Mouse (Mus musculus) erythroblast, embryonic 14.5 days (primary cell): ENCODE data around the gene Dlg2. TPM values are rescaled to one million over a fixed set of nuclear protein-coding genes. Genes with fewer than 3 reads are reported as not detected.
"Not testable (repeated sequence)": the region's sequence is repeated elsewhere in the genome, so short reads cannot be mapped to it uniquely, and the experiment has no call there.

Source experiments
- H3K27me3 ChIP-seq: 2 replicates; pipeline ENCODE4 v1.6.1; 2012; ENCODE audit warnings: inconsistent platforms; ENCODE audit not compliant: control insufficient read depth
- H3K36me3 ChIP-seq: 2 replicates; pipeline ENCODE4 v1.6.1; 2012; ENCODE audit warnings: mild to moderate bottlenecking, inconsistent platforms; ENCODE audit not compliant: control insufficient read depth
- H3K4me1 ChIP-seq: 2 replicates; pipeline ENCODE4 v1.6.1; 2012; ENCODE audit warnings: inconsistent platforms; ENCODE audit not compliant: control insufficient read depth
- H3K4me3 ChIP-seq: replicated peaks from 2 replicates; pipeline ENCODE3; 2012; ENCODE audit warnings: moderate library complexity, mild to moderate bottlenecking, inconsistent platforms
- H3K9me3 ChIP-seq: 2 replicates; pipeline ENCODE4 v1.6.1; 2012; ENCODE audit warnings: low read length, inconsistent platforms, mixed read lengths; ENCODE audit not compliant: control insufficient read depth
- GATA1 ChIP-seq: IDR thresholded peaks from 2 replicates; pipeline ENCODE4 v1.6.1; 2012; ENCODE audit warnings: low read length, inconsistent platforms, mixed read lengths
- TAL1 ChIP-seq: IDR thresholded peaks from 3 replicates; pipeline ENCODE4 v1.6.1; 2012; ENCODE audit warnings: low read length, inconsistent platforms, mixed read lengths
- polyA plus RNA-seq: library from polyadenylated mRNA; stranded (reverse); fragments of >175 nt; gene quantifications from 2 replicates; pipeline ENCODE4 v1.2.3, GENCODE M21; 2012

The Dlg2 gene
- polyA plus RNA-seq, 1 experiment = not detected

DNA sequence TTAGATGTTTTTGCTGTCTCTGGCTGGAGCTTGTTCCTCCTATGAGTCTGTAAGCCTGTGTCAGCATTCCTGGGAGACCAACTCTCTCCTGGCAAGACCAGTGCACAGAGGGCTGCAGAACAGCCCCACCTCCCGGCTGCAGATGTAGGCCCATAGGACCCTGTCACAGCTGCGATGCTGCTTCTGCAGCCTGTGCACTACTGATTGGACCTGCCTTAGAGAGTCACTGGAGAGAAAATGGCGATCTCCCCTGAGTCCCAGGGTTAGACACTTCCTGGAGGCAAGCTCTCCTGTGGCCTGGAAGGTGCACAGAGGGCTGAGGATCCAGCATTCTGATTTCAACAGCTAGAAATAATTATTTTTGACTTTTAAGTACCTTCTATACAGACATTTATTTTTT, 257.6 kb downstream of the Dlg2 start:
- Histone ChIP-seq H3K27me3 (no peaks in the 10 kb centered on the region), H3K4me3 (no peak overlapping the region), H3K4me1 (no peaks in the 10 kb centered on the region), H3K9me3 (no peaks in the 10 kb centered on the region; the same call in 1 of the 2 replicates), H3K36me3 (no peaks in the 10 kb centered on the region)
- TF ChIP-seq TAL1 = no peak
- no peak for TF ChIP-seq GATA1

- Histone ChIP-seq H3K9me3 (no peaks in the 10 kb centered on the region; the same call in 1 of the 2 replicates), H3K36me3 (no peaks in the 10 kb centered on the region), H3K27me3 (no peaks in the 10 kb centered on the region), H3K4me3 (no peak overlapping the region), H3K4me1 (no peaks in the 10 kb centered on the region)
- TF ChIP-seq TAL1 = no peak
- TF ChIP-seq GATA1 = no peak
Observed at GRCm38 (mm10) chr7:90736369-90736768, 259.9 kb downstream of the Dlg2 start.

DNA sequence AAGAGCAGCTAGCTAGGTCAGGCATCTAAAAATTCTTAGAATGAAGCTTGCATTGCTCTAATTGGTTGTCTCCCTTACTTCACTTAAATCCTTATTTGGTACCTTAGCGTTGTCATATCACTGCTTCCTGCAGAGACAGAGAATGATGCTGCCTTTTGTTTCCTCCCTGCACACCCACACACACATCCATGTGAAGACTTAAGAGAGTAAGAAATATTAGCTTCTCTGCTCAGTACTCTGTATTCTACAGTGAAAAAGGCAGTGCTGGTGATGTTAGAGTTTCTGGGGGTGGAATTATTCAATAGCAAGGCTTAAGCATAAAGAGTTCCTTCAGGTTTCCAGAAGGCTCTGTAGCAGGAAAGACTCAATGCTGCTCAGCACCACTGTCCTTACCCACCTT, 272.2 kb downstream of the Dlg2 start:
- Histone ChIP-seq H3K27me3 (no peaks in the 10 kb centered on the region), H3K9me3 (no peaks in the 10 kb centered on the region), H3K4me3 (no peak overlapping the region), H3K4me1 (no peaks in the 10 kb centered on the region), H3K36me3 (no peaks in the 10 kb centered on the region)
- TF ChIP-seq TAL1 (no peak), GATA1 (no peak)

GRCm38 (mm10) chr7:90787945-90788344, 311.5 kb downstream of the Dlg2 start:
- TF ChIP-seq GATA1 (no peak), TAL1 (no peak)
- no peak overlapping the region for H3K4me3 ChIP-seq
- no peaks in the 10 kb centered on the region for H3K36me3 ChIP-seq
- H3K4me1 ChIP-seq = no peaks in the 10 kb centered on the region
- H3K9me3 ChIP-seq = 0 out of 2 replicates have a peak, but pooled peaks cover 2% of the 10 kb centered on the region
- H3K27me3 ChIP-seq = no peaks in the 10 kb centered on the region

- Histone ChIP-seq H3K4me3 (no peak overlapping the region), H3K4me1 (no peaks in the 10 kb centered on the region), H3K9me3 (0 out of 2 replicates have a peak, but pooled peaks cover 2% of the 10 kb centered on the region), H3K27me3 (no peaks in the 10 kb centered on the region), H3K36me3 (no peaks in the 10 kb centered on the region)
- TF ChIP-seq GATA1 = no peak
- no peak for TF ChIP-seq TAL1
Observed at GRCm38 (mm10) chr7:90791522-90791921, 315.1 kb downstream of the Dlg2 start.

DNA sequence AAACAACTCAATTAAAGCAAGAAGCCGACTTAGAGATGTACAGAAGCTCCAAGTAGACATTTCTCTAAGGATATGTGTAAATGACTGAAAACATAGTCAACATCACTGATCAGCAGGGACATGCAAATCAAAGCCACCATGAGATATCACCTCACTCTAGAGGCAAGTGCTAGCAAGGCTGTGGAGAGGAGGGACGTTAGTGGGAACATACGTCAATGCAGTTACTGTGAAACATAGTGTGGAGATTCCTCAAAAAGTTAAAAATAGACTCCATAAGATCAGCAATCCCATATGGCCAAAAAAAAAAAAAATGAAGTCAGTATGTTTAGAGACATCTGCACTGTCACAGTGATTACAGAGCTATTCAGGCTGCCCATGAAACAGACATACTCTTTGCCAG, 349.2 kb downstream of the Dlg2 start:
- 0 out of 2 replicates have a peak, but pooled peaks cover 4% of the 10 kb centered on the region for H3K9me3 ChIP-seq

DNA sequence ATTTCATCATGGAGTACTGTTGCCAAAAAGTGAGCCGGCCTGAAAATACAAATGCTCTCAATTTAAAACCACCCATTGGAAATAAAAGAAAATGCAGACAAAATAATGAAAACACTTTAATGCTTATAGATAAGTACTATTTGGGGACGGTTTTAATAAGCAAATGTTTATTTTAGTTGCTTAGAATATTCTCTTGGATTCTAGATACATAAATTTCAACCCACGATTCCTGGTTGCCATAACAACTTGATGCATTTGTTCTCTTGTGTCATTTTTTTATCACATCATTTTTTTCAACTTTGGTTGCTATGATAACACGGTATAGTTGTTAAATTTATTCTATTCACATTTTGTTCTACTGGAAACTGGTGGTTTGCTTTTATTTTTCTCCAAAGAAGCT, 364.8 kb downstream of the Dlg2 start:
- TF ChIP-seq GATA1 = no peak
- no peaks in the 10 kb centered on the region for H3K36me3 ChIP-seq
- no peaks in the 10 kb centered on the region for H3K4me1 ChIP-seq
- H3K9me3 ChIP-seq = no peaks in the 10 kb centered on the region
- H3K4me3 ChIP-seq = no peak overlapping the region
- no peaks in the 10 kb centered on the region for H3K27me3 ChIP-seq

More for the DNA sequence above, 349.2 kb downstream of the Dlg2 start:
- no peak overlapping the region for H3K4me3 ChIP-seq
- no peaks in the 10 kb centered on the region for H3K4me1 ChIP-seq
- H3K36me3 ChIP-seq = no peaks in the 10 kb centered on the region
- no peak for TF ChIP-seq GATA1
- no peaks in the 10 kb centered on the region for H3K27me3 ChIP-seq

DNA sequence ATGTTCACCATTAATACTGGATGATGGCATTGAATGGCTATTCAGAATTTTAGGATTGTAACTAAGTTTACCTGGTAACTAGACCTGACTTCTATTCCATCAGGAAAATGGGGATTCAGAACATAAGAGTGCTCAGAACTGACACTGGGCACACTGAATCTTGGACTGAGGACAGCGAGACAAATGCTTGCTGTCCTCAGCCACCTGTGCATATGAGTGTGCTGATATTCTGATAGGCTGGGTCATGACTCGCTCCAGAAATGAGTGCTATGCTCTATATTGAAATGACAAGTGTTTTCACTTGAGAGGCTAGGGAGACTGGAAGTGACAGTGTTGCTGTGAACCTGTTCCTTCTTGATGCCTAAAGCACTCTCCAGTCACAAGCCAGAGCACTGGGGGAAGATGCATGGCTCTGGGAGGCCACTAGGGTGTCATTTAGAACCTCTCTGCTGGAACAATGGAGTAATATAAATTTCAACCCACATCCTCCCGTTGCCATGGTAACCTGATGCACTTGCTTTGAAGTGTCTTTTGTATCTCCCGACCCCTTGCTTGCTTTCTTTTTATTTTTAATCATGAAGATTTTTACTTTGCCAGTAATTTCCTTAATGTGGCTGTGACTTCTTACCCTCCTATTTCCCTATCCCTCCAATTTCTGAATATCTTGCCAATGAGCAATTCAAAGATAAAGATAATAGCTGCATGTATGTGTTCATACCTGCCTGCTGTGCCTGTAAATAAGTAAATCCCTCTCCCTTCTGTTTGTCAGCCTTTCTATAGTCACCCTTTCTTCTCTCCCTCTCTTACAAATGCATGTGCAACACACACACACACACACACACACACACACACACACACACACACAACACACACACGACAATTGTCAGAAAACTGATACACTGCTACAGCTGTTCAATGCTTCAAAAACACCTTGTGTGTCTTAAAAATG, 367.1 kb downstream of the Dlg2 start:
- H3K36me3 ChIP-seq = no peaks in the 10 kb centered on the region
- no peaks in the 10 kb centered on the region for H3K27me3 ChIP-seq
- H3K4me3 ChIP-seq = no peak overlapping the region
- H3K9me3 ChIP-seq = no peaks in the 10 kb centered on the region
- TF ChIP-seq GATA1 (no peak), TAL1 (no peak)
- no peaks in the 10 kb centered on the region for H3K4me1 ChIP-seq

GRCm38 (mm10) chr7:90876796-90877195, 400.3 kb downstream of the Dlg2 start:
- not testable (repeated sequence) for H3K4me3 ChIP-seq, H3K36me3 ChIP-seq, H3K9me3 ChIP-seq, H3K4me1 ChIP-seq, H3K27me3 ChIP-seq

DNA sequence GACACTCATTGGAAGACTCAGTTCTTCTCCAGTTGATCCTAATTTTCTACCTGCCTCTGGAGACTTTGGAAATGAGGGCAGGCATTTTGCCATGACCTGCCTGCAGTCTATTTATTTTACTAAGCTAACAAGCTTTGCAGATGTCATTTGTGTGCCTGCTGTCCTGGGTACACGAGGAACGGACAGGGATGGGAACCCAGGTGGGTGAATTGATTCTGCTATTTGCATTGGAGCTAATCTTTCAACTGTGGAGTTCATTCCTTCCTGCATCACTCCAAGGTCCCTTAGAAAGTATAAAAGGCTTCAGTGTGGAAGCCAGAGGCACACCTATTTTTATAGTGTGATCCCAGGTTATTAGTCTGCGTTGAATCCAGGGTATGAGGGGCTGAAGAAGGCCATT, 406.3 kb downstream of the Dlg2 start:
- Histone ChIP-seq H3K36me3 (no peaks in the 10 kb centered on the region), H3K4me1 (no peaks in the 10 kb centered on the region), H3K9me3 (no peaks in the 10 kb centered on the region), H3K27me3 (peaks cover 5% of the 10 kb centered on the region; the same call in 1 of the 2 replicates), H3K4me3 (no peak overlapping the region)
- no peak for TF ChIP-seq TAL1
- no peak for TF ChIP-seq GATA1
